Mouse (Mus musculus) MEL (cell line): ENCODE measurements at regions not wholly inside any gene's neighbourhood (a gene's known extent, or its start where the extent isn't known, plus 50 kb on each side); places are given as distances from the start of the nearest gene placed in this dataset.

Source experiments
- DNase-seq: peaks from one replicate; pipeline ENCODE4 v3.0.0; 2011; ENCODE audit warnings: low read depth, low spot score
- H3K27ac ChIP-seq: 2 replicates; pipeline ENCODE4 v1.5.1; 2012; ENCODE audit warnings: low read depth, mild to moderate bottlenecking, control low read depth, low read length, moderate library complexity; ENCODE audit not compliant: control insufficient read depth
- H3K27me3 ChIP-seq, 2 experiments: fragments of 150-350 bp in 1 of 2; sonication (generic) in 1 of 2; 2 replicates each; pipeline ENCODE4 v1.6.1; 2012; ENCODE audit warnings: low read length in 2 of 2, mild to moderate bottlenecking in 2 of 2, improper control_type of control experiment in 1 of 2, moderate library complexity in 1 of 2; ENCODE audit not compliant: insufficient read depth in 2 of 2, control insufficient read depth in 1 of 2
- H3K36me3 ChIP-seq, 2 experiments: 2 replicates each; pipeline ENCODE4 v1.6.1; 2012 to 2014; ENCODE audit warnings: low read length in 2 of 2, improper control_type of control experiment in 1 of 2, inconsistent platforms in 1 of 2, mild to moderate bottlenecking in 1 of 2; ENCODE audit not compliant: insufficient read depth in 2 of 2, control insufficient read depth in 1 of 2
- H3K4me1 ChIP-seq, 2 experiments: fragments of 150-350 bp in 1 of 2; sonication (generic) in 1 of 2; 2 replicates each; pipeline ENCODE4 v1.6.1; 2012; ENCODE audit warnings: low read length in 2 of 2, improper control_type of control experiment in 1 of 2, mild to moderate bottlenecking in 1 of 2; ENCODE audit not compliant: insufficient read depth in 2 of 2, control insufficient read depth in 1 of 2
- H3K4me3 ChIP-seq, 2 experiments: fragments of 150-350 bp in 1 of 2; sonication (generic) in 1 of 2; 2 replicates each; pipeline ENCODE4 v1.5.1; 2012; ENCODE audit warnings: low read depth in 2 of 2, low read length in 2 of 2, mild to moderate bottlenecking in 2 of 2, moderate library complexity in 2 of 2, control low read depth in 1 of 2, improper control_type of control experiment in 1 of 2; ENCODE audit not compliant: control insufficient read depth in 1 of 2, insufficient read depth in 1 of 2
- H3K79me2 ChIP-seq: 2 replicates; pipeline ENCODE4 v1.6.1; 2012; ENCODE audit warnings: mild to moderate bottlenecking, low read length, moderate library complexity; ENCODE audit not compliant: control insufficient read depth, poor library complexity, insufficient read depth
- H3K9ac ChIP-seq: 2 replicates; pipeline ENCODE4 v1.6.1; 2012; ENCODE audit warnings: low read depth, mild to moderate bottlenecking, control low read depth, low read length, moderate library complexity; ENCODE audit not compliant: control insufficient read depth, poor library complexity, severe bottlenecking
- H3K9me3 ChIP-seq: fragments of 150-350 bp; sonication (generic); replicated peaks from 2 replicates; pipeline ENCODE4 v1.6.1; 2012; ENCODE audit warnings: mild to moderate bottlenecking, low read length, improper control_type of control experiment, moderate library complexity; ENCODE audit not compliant: insufficient read depth
- BHLHE40 ChIP-seq: IDR thresholded peaks from 2 replicates; pipeline ENCODE4 v1.6.1; 2012; ENCODE audit warnings: low read depth, mild to moderate bottlenecking, inconsistent platforms, low read length, improper control_type of control experiment, borderline replicate concordance
- CHD2 ChIP-seq: IDR thresholded peaks from 2 replicates; pipeline ENCODE4 v1.6.1; 2011; ENCODE audit warnings: low read length, improper control_type of control experiment
- CTCF ChIP-seq, 3 experiments: IDR thresholded peaks in 2 of 3; conservative IDR thresholded peaks in 1 of 3; 2 replicates each; pipeline ENCODE4 v1.5.1; 2011 to 2012; ENCODE audit warnings: low read length in 3 of 3, low read depth in 2 of 3, mild to moderate bottlenecking in 2 of 3, improper control_type of control experiment in 1 of 3, inconsistent platforms in 1 of 3, mixed read lengths in 1 of 3, moderate library complexity in 1 of 3; ENCODE audit not compliant: control insufficient read depth in 1 of 3, insufficient read depth in 1 of 3, poor library complexity in 1 of 3, severe bottlenecking in 1 of 3
- E2F4 ChIP-seq: IDR thresholded peaks from 2 replicates; pipeline ENCODE4 v1.6.1; 2011; ENCODE audit warnings: low read depth, low read length, improper control_type of control experiment, borderline replicate concordance
- ETS1 ChIP-seq: IDR thresholded peaks from 2 replicates; pipeline ENCODE4 v1.6.1; 2012; ENCODE audit warnings: low read depth, mild to moderate bottlenecking, inconsistent platforms, low read length, improper control_type of control experiment, moderate library complexity
- GATA1 ChIP-seq: IDR thresholded peaks from 2 replicates; pipeline ENCODE4 v1.6.1; 2011; ENCODE audit warnings: low read depth, low read length, improper control_type of control experiment
- JUND ChIP-seq: IDR thresholded peaks from 2 replicates; pipeline ENCODE4 v1.6.1; 2011; ENCODE audit warnings: low read depth, mild to moderate bottlenecking, improper control_type of control experiment, low read length
- KAT2A ChIP-seq: conservative IDR thresholded peaks from 2 replicates; pipeline ENCODE4 v1.6.1; 2012; ENCODE audit warnings: low read depth, low read length, improper control_type of control experiment, inconsistent platforms
- MAFK ChIP-seq: IDR thresholded peaks from 2 replicates; pipeline ENCODE4 v1.6.1; 2011; ENCODE audit warnings: low read depth, mild to moderate bottlenecking, low read length, improper control_type of control experiment, borderline replicate concordance
- MAX ChIP-seq: IDR thresholded peaks from 2 replicates; pipeline ENCODE4 v1.6.1; 2011; ENCODE audit warnings: low read length, improper control_type of control experiment
- MAZ ChIP-seq: IDR thresholded peaks from 2 replicates; pipeline ENCODE4 v1.6.1; 2012; ENCODE audit warnings: low read depth, mild to moderate bottlenecking, inconsistent platforms, low read length, improper control_type of control experiment
- MEF2A ChIP-seq: IDR thresholded peaks from 2 replicates; pipeline ENCODE4 v1.6.1; 2014; ENCODE audit warnings: low read depth, mild to moderate bottlenecking, inconsistent platforms, low read length, improper control_type of control experiment; ENCODE audit not compliant: poor library complexity, insufficient replicate concordance, severe bottlenecking; ENCODE audit errors: extremely low read depth
- MXI1 ChIP-seq: IDR thresholded peaks from 2 replicates; pipeline ENCODE4 v1.6.1; 2011; ENCODE audit warnings: mild to moderate bottlenecking, low read depth, low read length, improper control_type of control experiment
- MYB ChIP-seq: IDR thresholded peaks from 2 replicates; pipeline ENCODE4 v1.6.1; 2011; ENCODE audit warnings: mild to moderate bottlenecking, low read depth, low read length, improper control_type of control experiment
- MYC ChIP-seq: IDR thresholded peaks from 2 replicates; pipeline ENCODE4 v1.6.1; 2011; ENCODE audit warnings: low read depth, mild to moderate bottlenecking, low read length, improper control_type of control experiment, moderate library complexity
- NELFE ChIP-seq: IDR thresholded peaks from 2 replicates; pipeline ENCODE4 v1.6.1; 2011; ENCODE audit warnings: low read depth, low read length, improper control_type of control experiment
- POLR2A ChIP-seq, 2 experiments: IDR thresholded peaks; 2 replicates each; pipeline ENCODE4 v1.6.1; 2011 to 2012; ENCODE audit warnings: low read length in 2 of 2, mild to moderate bottlenecking in 2 of 2, control low read depth in 1 of 2, improper control_type of control experiment in 1 of 2, low read depth in 1 of 2, moderate library complexity in 1 of 2; ENCODE audit not compliant: control insufficient read depth in 1 of 2, insufficient read depth in 1 of 2, poor library complexity in 1 of 2
- POLR2AphosphoS2 ChIP-seq: IDR thresholded peaks from 2 replicates; pipeline ENCODE4 v1.6.1; 2011; ENCODE audit warnings: low read length, improper control_type of control experiment
- POLR2AphosphoS5 ChIP-seq: IDR thresholded peaks from 2 replicates; pipeline ENCODE4 v1.6.1; 2012; ENCODE audit warnings: low read depth, borderline replicate concordance, mild to moderate bottlenecking, inconsistent platforms, low read length, moderate library complexity, mixed read lengths
- RCOR1 ChIP-seq: IDR thresholded peaks from 2 replicates; pipeline ENCODE4 v1.6.1; 2012; ENCODE audit warnings: low read depth, mild to moderate bottlenecking, inconsistent platforms, low read length, improper control_type of control experiment
- TBP ChIP-seq: IDR thresholded peaks from 2 replicates; pipeline ENCODE4 v1.8.0; 2011; ENCODE audit warnings: low read depth, low read length, improper control_type of control experiment
- UBTF ChIP-seq: IDR thresholded peaks from 2 replicates; pipeline ENCODE4 v1.6.1; 2012; ENCODE audit warnings: low read depth, mild to moderate bottlenecking, inconsistent platforms, low read length, improper control_type of control experiment, moderate library complexity, borderline replicate concordance; ENCODE audit not compliant: insufficient read depth
- USF2 ChIP-seq, 2 experiments: IDR thresholded peaks; 2 replicates each; pipeline ENCODE4 v1.6.1; 2011 to 2012; ENCODE audit warnings: improper control_type of control experiment in 2 of 2, low read length in 2 of 2, borderline replicate concordance in 1 of 2, inconsistent platforms in 1 of 2, low read depth in 1 of 2, mild to moderate bottlenecking in 1 of 2; ENCODE audit not compliant: insufficient read depth in 1 of 2
- ZKSCAN1 ChIP-seq: IDR thresholded peaks from 2 replicates; pipeline ENCODE4 v1.6.1; 2012; ENCODE audit warnings: low read depth, mild to moderate bottlenecking, inconsistent platforms, low read length, improper control_type of control experiment, moderate library complexity
- ZNF384 ChIP-seq: IDR thresholded peaks from 2 replicates; pipeline ENCODE4 v1.6.1; 2012; ENCODE audit warnings: low read depth, mild to moderate bottlenecking, inconsistent platforms, low read length, improper control_type of control experiment

- Histone ChIP-seq H3K36me3 (no peaks in the 10 kb centered on the region), H3K79me2 (no peaks in the 10 kb centered on the region), H3K9me3 (no peaks in the 10 kb centered on the region), H3K4me3 (no peak overlapping the region), H3K27ac (no peak overlapping the region), H3K9ac (no peak overlapping the region), H3K27me3 (no peaks in the 10 kb centered on the region)
- DNase-seq, result no peak
- TF ChIP-seq POLR2AphosphoS5 (no peak), CHD2 (no peak), ZNF384 (no peak), ZKSCAN1 (no peak), UBTF (no peak), POLR2A (IDR thresholded peaks at IDR 0.05; ENCODE audit: control insufficient read depth in 1 of 2, insufficient read depth in 1 of 2, low read depth in 1 of 2, low read length in 2 of 2, poor library complexity in 1 of 2) (no peak), ETS1 (no peak), RCOR1 (no peak), JUND (no peak), TBP (no peak), CTCF (IDR thresholded peaks at IDR 0.05 in 2 of 3, conservative IDR thresholded peaks at IDR 0.05 in 1 of 3; ENCODE audit: control insufficient read depth in 1 of 3, insufficient read depth in 1 of 3, low read depth in 2 of 3, low read length in 3 of 3, poor library complexity in 1 of 3, severe bottlenecking in 1 of 3) (no peak), GATA1 (no peak), MXI1 (no peak), KAT2A (no peak), MYC (no peak), NELFE (no peak), MEF2A (no peak), BHLHE40 (no peak), E2F4 (no peak)
- TF ChIP-seq, all 39 proteins: peak for 0
- no peaks in the 10 kb centered on the region for H3K4me1 ChIP-seq
These were observed 271.3 kb downstream of the Wdr11 start for GRCm38 (mm10) chr7:129862966-129863365.

GRCm38 (mm10) chr7:129865536-129865935 lies 273.9 kb downstream of the Wdr11 start:
- Histone ChIP-seq H3K79me2 (no peaks in the 10 kb centered on the region), H3K9me3 (no peaks in the 10 kb centered on the region)

More at GRCm38 (mm10) chr7:129865536-129865935, 273.9 kb downstream of the Wdr11 start:
- no peak overlapping the region for H3K4me3 ChIP-seq
- no peak overlapping the region for H3K9ac ChIP-seq
- no peaks in the 10 kb centered on the region for H3K4me1 ChIP-seq
- DNase-seq, result no peak
- TF ChIP-seq USF2 (IDR thresholded peaks at IDR 0.05; ENCODE audit: borderline replicate concordance in 1 of 2, insufficient read depth in 1 of 2, low read depth in 1 of 2, low read length in 2 of 2), result no peak
- no peak for TF ChIP-seq MYB
- TF ChIP-seq BHLHE40, result no peak
- no peak for TF ChIP-seq CTCF (IDR thresholded peaks at IDR 0.05 in 2 of 3, conservative IDR thresholded peaks at IDR 0.05 in 1 of 3; ENCODE audit: control insufficient read depth in 1 of 3, insufficient read depth in 1 of 3, low read depth in 2 of 3, low read length in 3 of 3, poor library complexity in 1 of 3, severe bottlenecking in 1 of 3)
- TF ChIP-seq MAX, result no peak
- no peak for TF ChIP-seq MAZ
- TF ChIP-seq MAFK, result no peak
- no peak for TF ChIP-seq POLR2AphosphoS2
- TF ChIP-seq ZNF384, result no peak
- TF ChIP-seq CHD2, result no peak
- TF ChIP-seq, all 39 proteins: peak for 0
- Histone ChIP-seq H3K27me3 (no peaks in the 10 kb centered on the region), H3K36me3 (no peaks in the 10 kb centered on the region), H3K27ac (no peak overlapping the region)
